Mouse (Mus musculus) ES-E14 (cell line): Measurements from ENCODE around the gene Dennd1a.

ENCODE experiments used
- CHD2 ChIP-seq: IDR thresholded peaks from 2 replicates; pipeline ENCODE4 v1.6.1; 2014; ENCODE audit warnings: mild to moderate bottlenecking, low read depth, low read length, inconsistent platforms
- HCFC1 ChIP-seq: IDR thresholded peaks from 2 replicates; pipeline ENCODE4 v1.6.1; 2012; ENCODE audit warnings: low read length, inconsistent platforms, borderline replicate concordance; ENCODE audit not compliant: insufficient read depth
- ZNF384 ChIP-seq: IDR thresholded peaks from 2 replicates; pipeline ENCODE4 v1.6.1; 2012; ENCODE audit warnings: low read depth, low read length, inconsistent platforms

- no peak for TF ChIP-seq HCFC1
- no peak for TF ChIP-seq ZNF384
- no peak for TF ChIP-seq CHD2
These were observed 192.6 kb downstream of the Dennd1a start for GRCm38 (mm10) chr2:38094380-38095163.
